Mouse (Mus musculus) cerebellum, adult 2 months (tissue): ENCODE measurements around the gene Myo18a.

Experiments
- CTCF ChIP-seq: fragments of 200-500 bp; IDR thresholded peaks from 2 replicates; pipeline ENCODE4 v1.5.1; 2011; ENCODE audit warnings: low read depth, mild to moderate bottlenecking, control low read depth, low read length, moderate library complexity, borderline replicate concordance; ENCODE audit not compliant: insufficient read depth
- POLR2A ChIP-seq: fragments of 200-500 bp; IDR thresholded peaks from 2 replicates; pipeline ENCODE4 v1.6.1; 2011; ENCODE audit warnings: low read length, control low read depth, borderline replicate concordance; ENCODE audit not compliant: insufficient read depth

DNA sequence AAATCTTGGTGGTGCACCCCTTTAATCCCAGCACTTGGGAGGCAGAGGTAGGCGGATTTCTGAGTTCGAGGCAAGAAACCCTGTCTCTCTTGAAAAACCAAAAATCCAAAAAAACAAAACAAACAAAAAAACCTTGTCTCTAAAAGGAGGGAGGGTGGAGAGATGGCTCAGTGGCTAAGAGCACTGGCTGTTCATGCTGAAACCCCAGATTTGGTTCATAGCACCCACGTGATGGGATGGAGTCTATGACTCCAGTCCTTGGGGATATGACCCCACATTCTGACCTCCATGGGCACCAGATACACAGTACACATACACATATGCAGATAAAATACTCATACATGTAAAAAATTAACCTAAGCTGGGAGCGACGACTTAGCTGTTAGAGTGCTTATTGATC is 125.8 kb downstream of the Myo18a start:
- TF ChIP-seq POLR2A (no peak), CTCF (no peak)
